Mouse (Mus musculus): ENCODE results near the gene Slc13a1. TPM values are rescaled to one million over a fixed set of nuclear protein-coding genes. Genes with fewer than 3 reads are reported as not detected.

Slc13a1 gene
- polyA plus RNA-seq, 1 experiment from 2014 or later = 0.16 TPM

GRCm38 (mm10) chr6:24105681-24106080 lies 62.2 kb downstream of the Slc13a1 start:
- peak; percentile 85; the same call in 1 of the 2 replicates for ATAC-seq (ENCODE audit: low FRiP score)
- no peaks in the 10 kb centered on the region for H3K9me3 ChIP-seq (ENCODE audit: control insufficient read depth, low read length)
- no peaks in the 10 kb centered on the region for H3K36me3 ChIP-seq (replicated peaks; ENCODE audit: control insufficient read depth, insufficient read depth)
- H3K9ac ChIP-seq = no peak overlapping the region
- H3K4me3 ChIP-seq (replicated peaks; ENCODE audit: low read length) = no peak overlapping the region
- H3K4me2 ChIP-seq (replicated peaks) = no peak overlapping the region
- 0 out of 2 replicates have a peak, but pooled peaks cover 10% of the 10 kb centered on the region for H3K4me1 ChIP-seq (replicated peaks; ENCODE audit: control insufficient read depth, insufficient read depth, low read length)
- H3K27ac ChIP-seq = no peak overlapping the region
- DNase-seq (ENCODE audit: low spot score) = peak; percentile 50
- WGBS = 10% methylated on average over 5 of the region's 5 CpGs
- H3K27me3 ChIP-seq (ENCODE audit: control insufficient read depth, insufficient read depth, low read length) = no peaks in the 10 kb centered on the region

DNA sequence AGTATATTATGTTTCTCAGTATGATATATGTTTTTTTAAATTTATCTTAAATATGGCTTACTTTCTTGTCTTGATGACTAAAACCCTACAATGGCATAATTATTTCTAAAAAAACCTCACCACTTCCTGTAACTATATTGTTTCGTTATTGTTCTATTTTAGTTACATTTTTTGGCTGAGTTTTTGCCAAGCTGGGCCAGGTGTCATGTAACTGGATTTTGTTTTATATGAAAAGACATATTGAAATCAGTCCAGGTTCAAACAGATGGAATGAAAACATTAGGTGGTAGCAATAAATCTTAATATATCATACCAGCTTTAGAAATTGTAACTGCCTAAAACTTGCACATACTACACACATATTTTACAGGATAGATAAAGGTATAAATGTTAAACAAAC lies 66.6 kb downstream of the Slc13a1 start:
- no peaks in the 10 kb centered on the region for H3K27me3 ChIP-seq (ENCODE audit: control insufficient read depth, insufficient read depth, low read length)
- H3K9me3 ChIP-seq (ENCODE audit: control insufficient read depth, low read length) = no peaks in the 10 kb centered on the region
- no peak overlapping the region for H3K4me2 ChIP-seq (replicated peaks)
- ATAC-seq (ENCODE audit: low FRiP score) (no peak), DNase-seq (ENCODE audit: low spot score) (no peak)
- no peaks in the 10 kb centered on the region for H3K36me3 ChIP-seq (replicated peaks; ENCODE audit: control insufficient read depth, insufficient read depth)
- no peak overlapping the region for H3K27ac ChIP-seq
- H3K4me1 ChIP-seq (replicated peaks; ENCODE audit: control insufficient read depth, insufficient read depth, low read length) = 0 out of 2 replicates have a peak, but pooled peaks cover 8% of the 10 kb centered on the region
- H3K4me3 ChIP-seq (replicated peaks; ENCODE audit: low read length) = no peak overlapping the region
- H3K9ac ChIP-seq = no peak overlapping the region
- WGBS = 84% methylated on average over 1 of the region's 1 CpGs

GRCm38 (mm10) chr6:24100705-24101104 lies 67.2 kb downstream of the Slc13a1 start:
- no peak overlapping the region for H3K9ac ChIP-seq
- no peaks in the 10 kb centered on the region for H3K9me3 ChIP-seq (ENCODE audit: control insufficient read depth, low read length)
- H3K36me3 ChIP-seq (replicated peaks; ENCODE audit: control insufficient read depth, insufficient read depth) = no peaks in the 10 kb centered on the region
- no peak overlapping the region for H3K4me2 ChIP-seq (replicated peaks)
- no peaks in the 10 kb centered on the region for H3K27me3 ChIP-seq (ENCODE audit: control insufficient read depth, insufficient read depth, low read length)
- no peak overlapping the region for H3K4me3 ChIP-seq (replicated peaks; ENCODE audit: low read length)
- no peak overlapping the region for H3K27ac ChIP-seq
- DNase-seq (ENCODE audit: low spot score) (no peak), ATAC-seq (ENCODE audit: low FRiP score) (peak; percentile 17; the same call in 1 of the 2 replicates)
- H3K4me1 ChIP-seq (replicated peaks; ENCODE audit: control insufficient read depth, insufficient read depth, low read length) = 0 out of 2 replicates have a peak, but pooled peaks cover 3% of the 10 kb centered on the region
- WGBS = 36% methylated on average over 5 of the region's 5 CpGs

DNA sequence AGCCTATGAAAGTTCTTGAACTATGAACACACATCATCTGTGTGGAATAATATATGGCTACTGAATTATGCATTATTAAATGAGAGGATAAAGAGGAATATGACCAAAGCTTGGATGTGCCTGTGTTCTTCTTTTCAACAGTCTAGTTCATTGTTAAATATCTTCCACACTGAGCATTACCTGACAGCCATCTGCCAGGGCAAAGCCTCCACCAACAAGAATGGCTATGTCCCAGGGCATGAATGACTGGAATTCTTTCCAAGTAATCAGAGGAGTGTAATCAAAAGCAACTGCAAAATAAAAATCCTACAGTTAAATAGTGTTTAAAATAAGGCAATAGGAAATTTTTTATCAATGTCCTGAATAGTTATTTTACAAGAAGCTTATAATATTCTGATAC lies 70.5 kb downstream of the Slc13a1 start:
- DNase-seq (ENCODE audit: low spot score) = no peak
- Histone ChIP-seq H3K4me2 (replicated peaks) (no peak overlapping the region), H3K9ac (no peak overlapping the region), H3K4me1 (replicated peaks; ENCODE audit: control insufficient read depth, insufficient read depth, low read length) (no peaks in the 10 kb centered on the region), H3K4me3 (replicated peaks; ENCODE audit: low read length) (no peak overlapping the region), H3K27ac (no peak overlapping the region), H3K36me3 (replicated peaks; ENCODE audit: control insufficient read depth, insufficient read depth) (no peaks in the 10 kb centered on the region), H3K9me3 (ENCODE audit: control insufficient read depth, low read length) (no peaks in the 10 kb centered on the region), H3K27me3 (ENCODE audit: control insufficient read depth, insufficient read depth, low read length) (no peaks in the 10 kb centered on the region)
- no peak for ATAC-seq (ENCODE audit: low FRiP score)

DNA sequence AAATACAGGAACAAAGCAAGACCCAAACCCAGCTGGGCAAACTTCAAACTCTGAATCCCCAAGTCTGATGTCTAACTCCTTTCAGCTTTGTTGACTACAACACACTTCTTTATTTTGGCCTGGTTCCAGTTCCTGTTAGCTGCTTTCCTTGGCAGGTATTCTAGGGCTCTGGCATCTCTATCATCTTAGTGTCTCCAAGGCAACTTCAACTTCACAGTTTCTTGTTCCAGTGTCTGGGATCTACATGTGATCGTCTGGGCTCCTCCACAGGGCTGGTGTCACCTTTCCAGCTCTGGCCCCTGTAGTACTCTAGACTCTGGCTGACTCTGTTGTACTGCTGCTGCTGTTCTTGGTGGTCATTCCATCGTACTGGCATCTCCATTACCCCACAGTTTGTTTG lies 91.8 kb downstream of the Slc13a1 start:
- Histone ChIP-seq H3K4me1 (replicated peaks; ENCODE audit: control insufficient read depth, insufficient read depth, low read length) (no peaks in the 10 kb centered on the region), H3K4me3 (replicated peaks; ENCODE audit: low read length) (no peak overlapping the region), H3K9ac (no peak overlapping the region), H3K36me3 (replicated peaks; ENCODE audit: control insufficient read depth, insufficient read depth) (no peaks in the 10 kb centered on the region), H3K27ac (no peak overlapping the region), H3K4me2 (replicated peaks) (no peak overlapping the region), H3K27me3 (ENCODE audit: control insufficient read depth, insufficient read depth, low read length) (no peaks in the 10 kb centered on the region), H3K9me3 (ENCODE audit: control insufficient read depth, low read length) (no peaks in the 10 kb centered on the region)
- 68% methylated on average over 2 of the region's 2 CpGs for WGBS
- no peak for ATAC-seq (ENCODE audit: low FRiP score)
- DNase-seq (ENCODE audit: low spot score) = no peak

DNA sequence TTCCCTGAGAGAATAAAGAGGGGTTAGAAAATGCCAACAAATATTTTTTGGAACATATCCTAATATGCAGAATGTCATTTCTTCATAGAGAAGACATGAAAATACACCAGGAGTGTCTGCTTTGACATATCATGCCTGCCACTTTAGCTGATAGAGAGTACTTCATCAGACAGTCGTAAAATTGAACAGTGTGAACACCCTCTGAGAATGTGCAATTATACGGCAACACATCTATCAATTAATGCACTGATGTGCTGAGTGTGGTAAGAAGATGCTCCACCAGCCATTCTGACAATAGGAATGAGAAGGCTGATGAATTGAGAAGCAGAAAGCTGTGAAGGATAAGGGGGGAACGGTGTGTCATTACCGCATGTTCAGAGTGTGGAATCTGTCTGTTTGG lies 95.1 kb downstream of the Slc13a1 start:
- no peaks in the 10 kb centered on the region for H3K27me3 ChIP-seq (ENCODE audit: control insufficient read depth, insufficient read depth, low read length)
- no peak overlapping the region for H3K4me2 ChIP-seq (replicated peaks)
- H3K9me3 ChIP-seq (ENCODE audit: control insufficient read depth, low read length) = no peaks in the 10 kb centered on the region
- ATAC-seq (ENCODE audit: low FRiP score) (no peak), DNase-seq (ENCODE audit: low spot score) (no peak)
- WGBS = 70% methylated on average over 4 of the region's 4 CpGs
- no peak overlapping the region for H3K9ac ChIP-seq
- H3K4me3 ChIP-seq (replicated peaks; ENCODE audit: low read length) = no peak overlapping the region
- no peaks in the 10 kb centered on the region for H3K36me3 ChIP-seq (replicated peaks; ENCODE audit: control insufficient read depth, insufficient read depth)
- H3K27ac ChIP-seq = no peak overlapping the region
- H3K4me1 ChIP-seq (replicated peaks; ENCODE audit: control insufficient read depth, insufficient read depth, low read length) = no peaks in the 10 kb centered on the region

DNA sequence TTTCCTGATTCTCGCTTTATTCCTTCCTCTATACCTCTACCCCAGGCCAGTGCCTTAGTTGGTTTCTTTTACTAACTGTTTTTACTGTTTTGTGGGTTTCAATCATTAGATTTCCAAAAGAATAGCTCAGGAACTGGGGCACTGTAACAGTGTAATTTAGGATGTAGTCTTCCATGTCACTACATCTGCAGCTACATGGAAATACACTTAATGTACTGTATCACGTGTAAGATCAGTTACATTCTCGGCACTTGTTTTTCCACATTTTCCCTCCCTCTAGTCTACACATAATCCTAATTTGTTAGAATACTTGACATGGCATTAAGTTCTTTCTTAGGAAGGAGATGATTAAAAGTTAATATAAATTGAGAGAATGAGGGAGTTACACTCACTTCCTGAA lies 108.1 kb downstream of the Slc13a1 start:
- H3K4me3 ChIP-seq (replicated peaks; ENCODE audit: low read length) = no peak overlapping the region
- 88% methylated on average over 3 of the region's 3 CpGs for WGBS
- ATAC-seq (ENCODE audit: low FRiP score) = no peak

DNA sequence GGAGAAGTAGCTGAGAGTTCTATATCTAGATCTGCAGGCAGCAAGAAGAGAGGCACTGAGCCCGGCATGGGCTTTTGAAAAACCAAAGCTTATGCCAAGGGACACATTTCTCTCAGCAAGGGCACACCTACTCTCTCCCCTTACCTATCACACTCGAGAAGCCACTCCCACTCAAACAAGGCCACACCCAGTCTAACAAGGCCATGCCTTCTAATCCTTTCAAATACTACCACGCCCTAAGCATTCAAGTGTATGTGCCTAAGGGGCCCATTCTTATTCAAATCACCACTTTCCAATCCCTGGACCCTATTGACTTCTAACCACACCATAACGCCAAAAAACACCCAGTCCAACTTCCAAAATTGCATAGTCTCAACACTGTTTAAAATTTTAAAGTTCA lies 112.8 kb downstream of the Slc13a1 start:
- Histone ChIP-seq H3K4me1 (replicated peaks; ENCODE audit: control insufficient read depth, insufficient read depth, low read length) (no peaks in the 10 kb centered on the region), H3K27me3 (ENCODE audit: control insufficient read depth, insufficient read depth, low read length) (no peaks in the 10 kb centered on the region), H3K4me3 (replicated peaks; ENCODE audit: low read length) (no peak overlapping the region), H3K36me3 (replicated peaks; ENCODE audit: control insufficient read depth, insufficient read depth) (no peaks in the 10 kb centered on the region), H3K4me2 (replicated peaks) (no peak overlapping the region), H3K9ac (no peak overlapping the region), H3K27ac (no peak overlapping the region), H3K9me3 (ENCODE audit: control insufficient read depth, low read length) (no peaks in the 10 kb centered on the region)
- ATAC-seq (ENCODE audit: low FRiP score) (no peak), DNase-seq (ENCODE audit: low spot score) (no peak)
- 89% methylated on average over 4 of the region's 4 CpGs for WGBS

More for the DNA sequence above, 108.1 kb downstream of the Slc13a1 start:
- H3K9ac ChIP-seq = no peak overlapping the region
- H3K36me3 ChIP-seq (replicated peaks; ENCODE audit: control insufficient read depth, insufficient read depth) = no peaks in the 10 kb centered on the region
- no peak overlapping the region for H3K4me2 ChIP-seq (replicated peaks)
- H3K27me3 ChIP-seq (ENCODE audit: control insufficient read depth, insufficient read depth, low read length) = no peaks in the 10 kb centered on the region
- H3K27ac ChIP-seq = no peak overlapping the region
- H3K9me3 ChIP-seq (ENCODE audit: control insufficient read depth, low read length) = no peaks in the 10 kb centered on the region
- H3K4me1 ChIP-seq (replicated peaks; ENCODE audit: control insufficient read depth, insufficient read depth, low read length) = no peaks in the 10 kb centered on the region
- DNase-seq (ENCODE audit: low spot score) = no peak

GRCm38 (mm10) chr6:24054086-24054710 lies 113.7 kb downstream of the Slc13a1 start:
- Histone ChIP-seq H3K4me3 (replicated peaks; ENCODE audit: low read length) (no peak overlapping the region), H3K9me3 (ENCODE audit: control insufficient read depth, low read length) (no peaks in the 10 kb centered on the region), H3K27me3 (ENCODE audit: control insufficient read depth, insufficient read depth, low read length) (no peaks in the 10 kb centered on the region), H3K4me2 (replicated peaks) (no peak overlapping the region), H3K27ac (no peak overlapping the region), H3K4me1 (replicated peaks; ENCODE audit: control insufficient read depth, insufficient read depth, low read length) (no peaks in the 10 kb centered on the region), H3K36me3 (replicated peaks; ENCODE audit: control insufficient read depth, insufficient read depth) (no peaks in the 10 kb centered on the region), H3K9ac (no peak overlapping the region)
- WGBS = 92% methylated on average over 9 of the region's 9 CpGs
- ATAC-seq (ENCODE audit: low FRiP score) (no peak), DNase-seq (ENCODE audit: low spot score) (no peak)
